Mouse (Mus musculus): ENCODE data around the gene Clca1.

- TF ChIP-seq CTCF (IDR thresholded peaks at IDR 0.05; ENCODE audit: control insufficient read depth, insufficient read depth, insufficient replicate concordance, low read depth, low read length) (no peak), POLR2A (IDR thresholded peaks at IDR 0.05; ENCODE audit: control insufficient read depth, low read depth, low read length) (no peak)
Measured at GRCm38 (mm10) chr3:144980551-144980950, 52.0 kb downstream of the Clca1 start.
